In genomic region chr7:70065471-70066130, GRCm38 (mm10) we compare ENCODE assay signal across 10 mouse cellular contexts.
DNase-seq lines count a peak whose midpoint lies in the region; ATAC-seq lines count a peak whose summit lies in the region.
"Had no signal": no experiment of that assay in that cellular context is flagged by ENCODE, and none has a peak within 500 bp of the region (broad histone marks: within the 10 kb centered on the region; RNA-seq: fewer than 3 reads in every experiment).

No protein-coding gene starts in this region.

- H3K27ac ChIP-seq in kidney, embryonic 15.5 days: no peak overlapping the region
- H3K27ac ChIP-seq in intestine, embryonic 16.5 days (ENCODE audit: low read length): no peak overlapping the region
- H3K27ac ChIP-seq: embryonic facial prominence, embryonic 13.5 days had no signal

- peak; percentile 88 for ATAC-seq in kidney, embryonic 15.5 days (replicated peaks; ENCODE audit: low FRiP score)
- no peak for ATAC-seq in megakaryocyte, adult 5-6 weeks (ENCODE audit: poor library complexity, severe bottlenecking)
- no peak for ATAC-seq in intestine, embryonic 16.5 days

- no peaks in the 10 kb centered on the region for H3K36me3 ChIP-seq in kidney, embryonic 15.5 days
- no peaks in the 10 kb centered on the region for H3K36me3 ChIP-seq in intestine, embryonic 16.5 days (ENCODE audit: control insufficient read depth, insufficient read depth, low read length)
- H3K36me3 ChIP-seq: embryonic facial prominence, embryonic 13.5 days had no signal

- no peak overlapping the region for H3K4me2 ChIP-seq in kidney, embryonic 15.5 days
- no peak overlapping the region for H3K4me2 ChIP-seq in intestine, embryonic 16.5 days (ENCODE audit: low read depth, low read length)
- H3K4me2 ChIP-seq: embryonic facial prominence, embryonic 13.5 days had no signal

- no peak overlapping the region for H3K9ac ChIP-seq in kidney, embryonic 15.5 days
- no peak overlapping the region for H3K9ac ChIP-seq in intestine, embryonic 16.5 days (ENCODE audit: low read depth, low read length)
- H3K9ac ChIP-seq: embryonic facial prominence, embryonic 13.5 days had no signal

- 29% methylated on average over 11 of the region's 11 CpGs for WGBS in kidney, embryonic 15.5 days
- 73% methylated on average over 11 of the region's 11 CpGs for WGBS in intestine, embryonic 16.5 days

- intact Hi-C loops in heart, postnatal 10 days (cut with DNase I): no loop called here

- no peaks in the 10 kb centered on the region for H3K27me3 ChIP-seq in kidney, embryonic 15.5 days
- no peaks in the 10 kb centered on the region for H3K27me3 ChIP-seq in intestine, embryonic 16.5 days (replicated peaks; ENCODE audit: control insufficient read depth, insufficient read depth, low read length)
- H3K27me3 ChIP-seq: embryonic facial prominence, embryonic 13.5 days had no signal

- DNase-seq in heart, postnatal 10 days: peak; percentile 20 to 21
- no peak for DNase-seq in heart, adult 9 months (ENCODE audit: low spot score in 2 of 2)
- peak; percentile 13 for DNase-seq in right cerebral cortex, postnatal 4 days
- no peak for DNase-seq in right cerebral cortex, adult 2 months (ENCODE audit: low spot score in 2 of 2)
- DNase-seq: layer of hippocampus, adult 9-11 months; thymus, adult 2 months had no signal

- H3K4me3 ChIP-seq in kidney, embryonic 15.5 days (replicated peaks): no peak overlapping the region
- no peak overlapping the region for H3K4me3 ChIP-seq in intestine, embryonic 16.5 days (ENCODE audit: low read length)
- H3K4me3 ChIP-seq: embryonic facial prominence, embryonic 13.5 days had no signal

- H3K4me1 ChIP-seq in kidney, embryonic 15.5 days: peaks cover 17% of the 10 kb centered on the region
- no peaks in the 10 kb centered on the region for H3K4me1 ChIP-seq in intestine, embryonic 16.5 days (ENCODE audit: control insufficient read depth, insufficient read depth, low read length)

- H3K9me3 ChIP-seq in kidney, embryonic 15.5 days (replicated peaks): no peaks in the 10 kb centered on the region
- H3K9me3 ChIP-seq in intestine, embryonic 16.5 days (ENCODE audit: control insufficient read depth, low read length): no peaks in the 10 kb centered on the region
- H3K9me3 ChIP-seq: embryonic facial prominence, embryonic 13.5 days had no signal

Comparison
In these comparisons a context has a peak if more than half of its experiments do, and no peak if none do; other contexts are left out.
1. DNase-seq: peak in heart, postnatal 10 days (2 of 2) and right cerebral cortex, postnatal 4 days (single experiment); none in heart, adult 9 months (0 of 2) and right cerebral cortex, adult 2 months (0 of 2).